Mouse (Mus musculus): ENCODE data around the gene Ecd. TPM values are rescaled to one million over a fixed set of nuclear protein-coding genes. Genes with fewer than 3 reads are reported as not detected.

Gene Ecd
- polyA plus RNA-seq (2012; rRNA removed): 10.8 and 14.4 TPM in 2 replicates

DNA sequence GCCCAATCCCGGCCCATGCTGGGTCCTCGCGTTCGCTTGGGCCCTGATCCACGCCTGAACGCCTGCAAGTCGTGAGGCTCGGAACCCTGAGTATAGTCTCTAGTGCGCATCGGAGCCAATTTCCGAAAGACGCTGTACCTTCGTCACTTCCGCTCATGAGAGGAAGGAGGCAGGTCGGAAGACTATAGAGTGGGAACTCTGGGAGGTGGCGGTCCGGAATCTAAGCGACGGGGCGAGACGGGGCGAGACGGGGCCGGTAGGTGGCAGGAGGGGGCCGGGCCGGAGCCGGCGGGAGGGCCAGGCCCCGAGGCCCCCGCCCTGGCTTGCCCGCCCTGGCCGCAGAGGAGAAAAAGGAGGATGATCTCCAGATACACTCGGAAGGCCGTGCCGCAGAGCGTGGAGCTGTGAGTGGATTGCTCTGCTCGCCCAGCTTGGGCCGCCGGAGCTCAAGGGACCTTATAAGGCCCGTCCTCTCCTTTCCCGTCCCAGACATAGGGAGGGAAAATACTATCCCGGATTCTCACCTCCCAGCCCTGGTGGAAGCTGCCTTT, at the start of gene Ecd, which contains the start of gene Fam149b:
Gene Ecd (minus strand): TSS at position 131 of the 551 bp plus-strand sequence.
Gene Fam149b (plus strand): TSS at position 172 of the 551 bp plus-strand sequence.
- peak; percentile 93 for DNase-seq
- TF ChIP-seq POLR2A (IDR thresholded peaks at IDR 0.05; ENCODE audit: borderline replicate concordance, extremely low read depth, low read depth, low read length): peak; percentile 63; the same call in 1 of the 2 replicates
- TF ChIP-seq CTCF (IDR thresholded peaks at IDR 0.05; ENCODE audit: insufficient read depth, low read length): no peak
- H3K4me1 ChIP-seq (ENCODE audit: control insufficient read depth, insufficient read depth, low read length): peaks cover 3% of the 10 kb centered on the region; the same call in 1 of the 2 replicates
- H3K4me3 ChIP-seq (replicated peaks; ENCODE audit: extremely low read depth, low read depth, low read length): peak within 1 kb of the TSS; percentile 86
- WGBS: under 1% methylated on average over 38 of the region's 42 CpGs

DNA sequence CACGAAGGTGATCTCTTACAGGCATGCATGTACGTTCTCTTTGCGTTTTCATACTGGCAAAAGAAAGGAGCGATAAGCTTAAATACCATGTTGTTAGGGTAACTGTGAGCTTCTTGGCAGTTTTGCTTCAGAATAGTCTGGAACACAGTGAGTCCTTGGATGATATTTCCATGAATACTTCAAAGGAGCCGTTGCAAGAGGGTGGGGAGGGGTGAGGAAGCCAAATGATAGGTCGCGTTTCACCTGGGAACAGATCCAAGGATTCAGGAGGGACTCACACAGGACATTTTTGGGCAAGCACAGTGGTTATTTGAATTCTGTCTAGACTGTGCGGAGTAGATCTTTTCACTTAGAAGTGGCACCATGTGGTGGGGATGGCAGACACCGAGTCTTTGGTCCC, 49.3 kb upstream of the Ecd start:
- Histone ChIP-seq H3K4me1 (ENCODE audit: control insufficient read depth, insufficient read depth, low read length) (no peaks in the 10 kb centered on the region), H3K4me3 (replicated peaks; ENCODE audit: extremely low read depth, low read depth, low read length) (no peak overlapping the region)
- no peak for DNase-seq
- whole genome bisulfite sequencing: 73% methylated on average over 9 of the region's 9 CpGs
- TF ChIP-seq CTCF (IDR thresholded peaks at IDR 0.05; ENCODE audit: insufficient read depth, low read length): no peak
- no peak for TF ChIP-seq POLR2A (IDR thresholded peaks at IDR 0.05; ENCODE audit: borderline replicate concordance, extremely low read depth, low read depth, low read length)

DNA sequence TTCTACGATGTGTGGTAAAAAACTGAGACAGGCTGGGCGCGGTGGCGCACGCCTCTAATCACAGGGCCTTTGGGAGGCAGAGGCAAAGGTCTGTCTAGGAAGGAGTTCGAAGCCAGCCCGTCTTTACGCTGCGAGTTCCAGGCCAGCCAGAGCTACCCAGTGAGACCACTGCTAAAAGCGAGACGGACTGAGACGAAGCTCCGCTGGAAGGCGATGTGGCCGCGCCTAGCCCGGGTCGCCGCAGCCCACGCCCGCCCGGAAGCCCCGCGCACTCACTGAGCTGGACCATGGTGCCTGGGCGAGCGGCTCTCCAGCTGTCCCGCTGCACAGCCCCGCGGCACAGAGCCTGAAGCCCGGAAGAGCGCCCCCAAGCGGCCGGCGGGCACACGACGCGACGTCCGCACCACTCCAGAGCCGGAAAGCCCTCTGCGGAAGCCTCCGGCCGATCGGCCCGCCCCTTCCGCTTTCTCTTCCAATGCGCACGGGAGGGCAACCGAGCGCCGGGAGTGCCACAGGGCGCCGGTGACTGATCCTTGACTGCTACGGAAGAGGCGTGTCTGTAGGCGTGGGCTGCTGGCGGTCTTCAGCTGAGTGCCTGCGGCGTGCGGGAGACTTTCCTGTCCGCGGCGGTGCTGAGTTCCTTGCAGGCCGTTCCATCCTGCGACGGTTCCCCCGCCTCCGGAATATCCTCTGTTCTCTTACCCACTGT, 45.4 kb upstream of the Ecd start, which contains the start of gene Mrps16:
Gene Mrps16 (minus strand): TSS at position 430 of the 709 bp plus-strand sequence.
- Histone ChIP-seq H3K4me3 (replicated peaks; ENCODE audit: extremely low read depth, low read depth, low read length) (peak within 1 kb of the TSS; percentile 94), H3K4me1 (ENCODE audit: control insufficient read depth, insufficient read depth, low read length) (peaks cover 4% of the 10 kb centered on the region; the same call in 1 of the 2 replicates)
- peak; percentile 87 for DNase-seq
- TF ChIP-seq POLR2A (IDR thresholded peaks at IDR 0.05; ENCODE audit: borderline replicate concordance, extremely low read depth, low read depth, low read length) (peak; percentile 66), CTCF (IDR thresholded peaks at IDR 0.05; ENCODE audit: insufficient read depth, low read length) (peak; percentile 42; the same call in 1 of the 2 replicates)
- WGBS: under 1% methylated on average over 68 of the region's 68 CpGs

DNA sequence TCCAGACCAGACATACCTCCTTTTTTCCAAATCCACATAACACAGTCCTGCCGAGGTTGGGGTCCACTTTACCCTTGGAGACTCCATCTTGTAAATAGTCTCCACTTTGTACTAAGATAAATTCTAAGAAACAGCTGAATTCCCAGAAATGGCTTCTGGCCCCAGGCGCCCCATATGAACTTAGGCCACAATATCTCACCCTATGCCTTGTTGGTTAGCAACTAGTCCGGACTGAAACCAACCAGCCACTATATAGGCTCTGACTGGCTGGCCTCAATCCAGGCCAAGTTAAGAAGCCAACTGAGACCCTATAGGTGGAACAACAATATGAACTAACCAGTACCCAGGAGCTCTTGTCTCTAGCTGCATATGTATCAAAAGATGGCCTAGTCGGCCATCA, 44.4 kb upstream of the Ecd start:
- H3K4me1 ChIP-seq (ENCODE audit: control insufficient read depth, insufficient read depth, low read length): peaks cover 6% of the 10 kb centered on the region
- TF ChIP-seq CTCF (IDR thresholded peaks at IDR 0.05; ENCODE audit: insufficient read depth, low read length) (no peak), POLR2A (IDR thresholded peaks at IDR 0.05; ENCODE audit: borderline replicate concordance, extremely low read depth, low read depth, low read length) (no peak)
- WGBS: 75% methylated on average over 4 of the region's 4 CpGs
- DNase-seq: no peak
- no peak overlapping the region for H3K4me3 ChIP-seq (replicated peaks; ENCODE audit: extremely low read depth, low read depth, low read length)

DNA sequence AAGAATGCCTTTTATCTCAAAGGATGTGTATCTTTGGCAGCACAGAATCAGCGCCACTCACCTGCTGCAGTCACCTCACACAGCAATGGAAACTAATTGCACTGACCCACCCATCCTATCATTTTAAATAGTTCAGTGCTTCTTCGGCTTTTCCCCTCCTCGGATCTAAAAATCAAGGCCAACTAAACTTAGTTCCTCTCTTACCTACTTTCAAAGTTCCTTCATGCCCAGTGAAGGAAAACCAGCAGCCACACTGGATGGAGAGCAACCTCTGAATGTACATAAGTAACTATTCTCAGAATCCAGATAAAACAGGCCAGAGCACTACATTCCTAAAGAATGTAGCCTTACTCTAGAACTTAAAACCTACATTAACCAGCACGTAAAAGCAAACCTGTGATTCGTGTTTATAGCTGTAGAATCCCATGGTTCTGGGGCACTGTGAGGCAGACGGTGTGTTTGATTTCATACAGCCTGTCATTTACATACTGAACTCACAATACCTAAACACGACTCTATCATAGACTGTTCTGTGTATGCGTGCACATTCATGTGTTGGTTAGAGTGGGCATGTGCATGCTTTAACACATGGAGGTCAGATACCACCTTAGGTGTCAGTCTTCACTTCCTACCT, 41.6 kb upstream of the Ecd start:
- 87% methylated on average over 8 of the region's 8 CpGs for WGBS

GRCm38 (mm10) chr14:20388441-20389129, 40.7 kb upstream of the Ecd start, which contains the start of gene Dnajc9:
Gene Dnajc9, minus strand, starts transcription at chr14:20388910.
- peak within 1 kb of the TSS; percentile 86 for H3K4me3 ChIP-seq (replicated peaks; ENCODE audit: extremely low read depth, low read depth, low read length)
- peaks cover 6% of the 10 kb centered on the region for H3K4me1 ChIP-seq (ENCODE audit: control insufficient read depth, insufficient read depth, low read length)
- WGBS: under 1% methylated on average over 59 of the region's 59 CpGs
- peak; percentile 85; the same call in 1 of the 2 replicates for TF ChIP-seq POLR2A (IDR thresholded peaks at IDR 0.05; ENCODE audit: borderline replicate concordance, extremely low read depth, low read depth, low read length)
- no peak for TF ChIP-seq CTCF (IDR thresholded peaks at IDR 0.05; ENCODE audit: insufficient read depth, low read length)
- DNase-seq: peak; percentile 96

More for the DNA sequence above, 41.6 kb upstream of the Ecd start:
- no peak for DNase-seq
- Histone ChIP-seq H3K4me1 (ENCODE audit: control insufficient read depth, insufficient read depth, low read length) (peaks cover 6% of the 10 kb centered on the region), H3K4me3 (replicated peaks; ENCODE audit: extremely low read depth, low read depth, low read length) (no peak overlapping the region)
- TF ChIP-seq POLR2A (IDR thresholded peaks at IDR 0.05; ENCODE audit: borderline replicate concordance, extremely low read depth, low read depth, low read length) (no peak), CTCF (IDR thresholded peaks at IDR 0.05; ENCODE audit: insufficient read depth, low read length) (no peak)

DNA sequence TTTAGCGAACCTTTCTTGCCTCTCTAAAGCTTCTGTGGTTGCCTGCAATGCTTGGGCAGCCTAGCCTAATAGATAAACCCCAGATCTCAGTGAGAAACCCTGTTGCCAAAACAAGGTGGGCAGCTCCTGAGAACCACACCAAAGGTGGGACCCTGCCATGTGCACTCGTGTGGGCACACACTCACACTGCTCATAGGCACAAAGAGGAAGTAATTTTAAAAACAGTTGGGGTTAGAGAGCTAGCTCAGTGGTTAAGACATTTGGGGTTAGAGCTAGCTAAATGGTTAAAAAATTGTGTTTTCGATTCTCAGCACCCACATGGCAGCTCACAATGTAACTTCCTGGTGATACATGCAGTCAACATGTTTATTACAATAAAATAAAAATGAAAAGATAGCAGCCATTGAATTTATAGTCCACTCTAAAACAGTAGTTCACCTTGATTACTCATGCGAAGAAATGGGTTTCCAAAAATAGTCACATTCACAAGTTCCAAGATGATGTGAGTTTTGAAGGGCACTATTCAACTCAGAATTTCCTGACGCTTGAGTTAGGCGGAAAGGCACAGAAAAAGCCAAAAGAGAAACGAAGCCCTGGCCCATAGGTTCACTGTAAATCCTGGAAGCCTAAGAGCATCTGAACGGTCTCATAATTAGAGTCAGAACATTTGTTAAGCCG, 32.0 kb upstream of the Ecd start:
- Histone ChIP-seq H3K4me1 (ENCODE audit: control insufficient read depth, insufficient read depth, low read length) (no peaks in the 10 kb centered on the region; the same call in 1 of the 2 replicates), H3K4me3 (replicated peaks; ENCODE audit: extremely low read depth, low read depth, low read length) (no peak overlapping the region)
- 75% methylated on average over 9 of the region's 9 CpGs for WGBS
- DNase-seq: no peak
- TF ChIP-seq POLR2A (IDR thresholded peaks at IDR 0.05; ENCODE audit: borderline replicate concordance, extremely low read depth, low read depth, low read length): no peak
- TF ChIP-seq CTCF (IDR thresholded peaks at IDR 0.05; ENCODE audit: insufficient read depth, low read length): no peak

DNA sequence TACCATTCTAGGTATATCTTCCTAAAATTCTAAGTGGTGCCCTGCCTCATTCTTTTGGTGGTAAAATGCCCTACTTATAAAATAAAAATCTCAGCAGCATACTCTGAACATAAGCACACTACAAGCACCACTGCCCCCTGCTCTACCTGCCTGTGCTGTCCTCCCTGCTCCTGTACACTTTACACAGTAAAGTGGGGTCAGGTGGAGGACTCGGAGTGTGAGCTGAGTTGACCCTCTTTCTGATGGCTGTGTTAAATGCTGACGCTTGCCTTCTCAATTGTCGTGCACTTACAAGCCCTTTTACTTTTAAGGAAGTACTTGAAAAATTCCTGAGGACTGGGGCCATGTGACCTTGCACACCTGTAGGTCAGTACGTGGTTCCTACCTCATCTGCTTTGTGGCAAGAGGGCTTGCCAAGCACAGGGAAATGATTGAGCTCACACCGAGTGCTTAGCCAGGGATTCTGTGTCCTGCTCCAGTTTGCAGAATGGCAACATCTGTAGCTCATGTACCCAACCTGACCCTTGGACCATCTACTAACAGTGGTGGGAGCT, 31.2 kb upstream of the Ecd start:
- Histone ChIP-seq H3K4me3 (replicated peaks; ENCODE audit: extremely low read depth, low read depth, low read length) (no peak overlapping the region), H3K4me1 (ENCODE audit: control insufficient read depth, insufficient read depth, low read length) (no peaks in the 10 kb centered on the region; the same call in 1 of the 2 replicates)
- no peak for TF ChIP-seq CTCF (IDR thresholded peaks at IDR 0.05; ENCODE audit: insufficient read depth, low read length)
- DNase-seq: peak; percentile 15
- WGBS: 69% methylated on average over 5 of the region's 5 CpGs

Measured in lung, adult 2 months (tissue).